Mouse (Mus musculus) MEL (cell line): ENCODE measurements around the gene Nhsl2. TPM values are rescaled to one million over a fixed set of nuclear protein-coding genes. Genes with fewer than 3 reads are reported as not detected.
"Not testable (repeated sequence)": the region's sequence is repeated elsewhere in the genome, so short reads cannot be mapped to it uniquely, and the experiment has no call there.

Source experiments
- DNase-seq: peaks from one replicate; pipeline ENCODE4 v3.0.0; 2011; ENCODE audit warnings: low read depth, low spot score
- H3K27ac ChIP-seq: 2 replicates; pipeline ENCODE4 v1.5.1; 2012; ENCODE audit warnings: low read depth, mild to moderate bottlenecking, control low read depth, low read length, moderate library complexity; ENCODE audit not compliant: control insufficient read depth
- H3K27me3 ChIP-seq, 2 experiments: fragments of 150-350 bp in 1 of 2; sonication (generic) in 1 of 2; 2 replicates each; pipeline ENCODE4 v1.6.1; 2012; ENCODE audit warnings: low read length in 2 of 2, mild to moderate bottlenecking in 2 of 2, improper control_type of control experiment in 1 of 2, moderate library complexity in 1 of 2; ENCODE audit not compliant: insufficient read depth in 2 of 2, control insufficient read depth in 1 of 2
- H3K36me3 ChIP-seq, 2 experiments: 2 replicates each; pipeline ENCODE4 v1.6.1; 2012 to 2014; ENCODE audit warnings: low read length in 2 of 2, improper control_type of control experiment in 1 of 2, inconsistent platforms in 1 of 2, mild to moderate bottlenecking in 1 of 2; ENCODE audit not compliant: insufficient read depth in 2 of 2, control insufficient read depth in 1 of 2
- H3K4me1 ChIP-seq, 2 experiments: fragments of 150-350 bp in 1 of 2; sonication (generic) in 1 of 2; 2 replicates each; pipeline ENCODE4 v1.6.1; 2012; ENCODE audit warnings: low read length in 2 of 2, improper control_type of control experiment in 1 of 2, mild to moderate bottlenecking in 1 of 2; ENCODE audit not compliant: insufficient read depth in 2 of 2, control insufficient read depth in 1 of 2
- H3K4me3 ChIP-seq, 2 experiments: fragments of 150-350 bp in 1 of 2; sonication (generic) in 1 of 2; 2 replicates each; pipeline ENCODE4 v1.5.1; 2012; ENCODE audit warnings: low read depth in 2 of 2, low read length in 2 of 2, mild to moderate bottlenecking in 2 of 2, moderate library complexity in 2 of 2, control low read depth in 1 of 2, improper control_type of control experiment in 1 of 2; ENCODE audit not compliant: control insufficient read depth in 1 of 2, insufficient read depth in 1 of 2
- H3K79me2 ChIP-seq: 2 replicates; pipeline ENCODE4 v1.6.1; 2012; ENCODE audit warnings: mild to moderate bottlenecking, low read length, moderate library complexity; ENCODE audit not compliant: control insufficient read depth, poor library complexity, insufficient read depth
- H3K9ac ChIP-seq: 2 replicates; pipeline ENCODE4 v1.6.1; 2012; ENCODE audit warnings: low read depth, mild to moderate bottlenecking, control low read depth, low read length, moderate library complexity; ENCODE audit not compliant: control insufficient read depth, poor library complexity, severe bottlenecking
- H3K9me3 ChIP-seq: fragments of 150-350 bp; sonication (generic); replicated peaks from 2 replicates; pipeline ENCODE4 v1.6.1; 2012; ENCODE audit warnings: mild to moderate bottlenecking, low read length, improper control_type of control experiment, moderate library complexity; ENCODE audit not compliant: insufficient read depth
- CHD1 ChIP-seq: IDR thresholded peaks from 2 replicates; pipeline ENCODE4 v1.6.1; 2012; ENCODE audit warnings: low read depth, mild to moderate bottlenecking, inconsistent platforms, low read length, improper control_type of control experiment
- CTCF ChIP-seq, 3 experiments: IDR thresholded peaks in 2 of 3; conservative IDR thresholded peaks in 1 of 3; 2 replicates each; pipeline ENCODE4 v1.5.1; 2011 to 2012; ENCODE audit warnings: low read length in 3 of 3, low read depth in 2 of 3, mild to moderate bottlenecking in 2 of 3, improper control_type of control experiment in 1 of 3, inconsistent platforms in 1 of 3, mixed read lengths in 1 of 3, moderate library complexity in 1 of 3; ENCODE audit not compliant: control insufficient read depth in 1 of 3, insufficient read depth in 1 of 3, poor library complexity in 1 of 3, severe bottlenecking in 1 of 3
- ELF1 ChIP-seq: IDR thresholded peaks from 2 replicates; pipeline ENCODE4 v1.6.1; 2014; ENCODE audit warnings: low read depth, mild to moderate bottlenecking, inconsistent platforms, low read length, improper control_type of control experiment, moderate library complexity
- EP300 ChIP-seq, 2 experiments: IDR thresholded peaks; 2 replicates each; pipeline ENCODE4 v1.6.1; 2011; ENCODE audit warnings: improper control_type of control experiment in 2 of 2, low read length in 2 of 2, low read depth in 1 of 2, mild to moderate bottlenecking in 1 of 2
- JUND ChIP-seq: IDR thresholded peaks from 2 replicates; pipeline ENCODE4 v1.6.1; 2011; ENCODE audit warnings: low read depth, mild to moderate bottlenecking, improper control_type of control experiment, low read length
- KAT2A ChIP-seq: conservative IDR thresholded peaks from 2 replicates; pipeline ENCODE4 v1.6.1; 2012; ENCODE audit warnings: low read depth, low read length, improper control_type of control experiment, inconsistent platforms
- MYB ChIP-seq: IDR thresholded peaks from 2 replicates; pipeline ENCODE4 v1.6.1; 2011; ENCODE audit warnings: mild to moderate bottlenecking, low read depth, low read length, improper control_type of control experiment
- NELFE ChIP-seq: IDR thresholded peaks from 2 replicates; pipeline ENCODE4 v1.6.1; 2011; ENCODE audit warnings: low read depth, low read length, improper control_type of control experiment
- NRF1 ChIP-seq: IDR thresholded peaks from 2 replicates; pipeline ENCODE4 v1.6.1; 2014; ENCODE audit warnings: low read depth, mild to moderate bottlenecking, inconsistent platforms, low read length, improper control_type of control experiment, moderate library complexity; ENCODE audit not compliant: poor library complexity, insufficient read depth, severe bottlenecking
- POLR2A ChIP-seq, 2 experiments: IDR thresholded peaks; 2 replicates each; pipeline ENCODE4 v1.6.1; 2011 to 2012; ENCODE audit warnings: low read length in 2 of 2, mild to moderate bottlenecking in 2 of 2, control low read depth in 1 of 2, improper control_type of control experiment in 1 of 2, low read depth in 1 of 2, moderate library complexity in 1 of 2; ENCODE audit not compliant: control insufficient read depth in 1 of 2, insufficient read depth in 1 of 2, poor library complexity in 1 of 2
- TBP ChIP-seq: IDR thresholded peaks from 2 replicates; pipeline ENCODE4 v1.8.0; 2011; ENCODE audit warnings: low read depth, low read length, improper control_type of control experiment
- TCF12 ChIP-seq: IDR thresholded peaks from 2 replicates; pipeline ENCODE4 v1.6.1; 2014; ENCODE audit warnings: low read depth, mild to moderate bottlenecking, inconsistent platforms, low read length, improper control_type of control experiment, moderate library complexity
- USF2 ChIP-seq, 2 experiments: IDR thresholded peaks; 2 replicates each; pipeline ENCODE4 v1.6.1; 2011 to 2012; ENCODE audit warnings: improper control_type of control experiment in 2 of 2, low read length in 2 of 2, borderline replicate concordance in 1 of 2, inconsistent platforms in 1 of 2, low read depth in 1 of 2, mild to moderate bottlenecking in 1 of 2; ENCODE audit not compliant: insufficient read depth in 1 of 2
- ZMIZ1 ChIP-seq: IDR thresholded peaks from 2 replicates; pipeline ENCODE4 v1.6.1; 2012; ENCODE audit warnings: low read depth, mild to moderate bottlenecking, inconsistent platforms, low read length, improper control_type of control experiment, moderate library complexity
- ZNF384 ChIP-seq: IDR thresholded peaks from 2 replicates; pipeline ENCODE4 v1.6.1; 2012; ENCODE audit warnings: low read depth, mild to moderate bottlenecking, inconsistent platforms, low read length, improper control_type of control experiment
- polyA plus RNA-seq, 2 experiments: library from polyadenylated mRNA; stranded (reverse) in 1 of 2; unstranded in 1 of 2; fragments of >175 nt in 1 of 2; fragments of >200 nt in 1 of 2; gene quantifications; 2 replicates each; pipeline versions ENCODE4 v1.2.1 to v1.2.4; 2012; ENCODE audit warnings: low replicate concordance in 2 of 2, low read depth in 1 of 2; ENCODE audit not compliant: insufficient read length in 2 of 2, insufficient read depth in 1 of 2, missing spikeins in 1 of 2
- total RNA-seq: library from RNA; depleted of rRNA; stranded (reverse); fragments of 300-350 nt; gene quantifications from 2 replicates; pipeline ENCODE4 v1.2.3, GENCODE M21; 2012

Nhsl2 gene
- total and polyA plus RNA-seq, 3 experiments: 0.01 to 0.23 TPM; not detected in 1

GRCm38 (mm10) chrX:102094381-102094904 lies 245.3 kb downstream of the Nhsl2 start:
- no peak for DNase-seq
- Histone ChIP-seq H3K36me3 (no peaks in the 10 kb centered on the region), H3K9ac (no peak overlapping the region), H3K27me3 (no peaks in the 10 kb centered on the region; a peak in 1 of 4 replicates), H3K4me1 (no peaks in the 10 kb centered on the region), H3K9me3 (no peaks in the 10 kb centered on the region), H3K79me2 (no peaks in the 10 kb centered on the region), H3K27ac (no peak overlapping the region), H3K4me3 (no peak overlapping the region)
- no peak for TF ChIP-seq CHD1

GRCm38 (mm10) chrX:102101886-102102285 lies 252.7 kb downstream of the Nhsl2 start:
- Histone ChIP-seq H3K4me1 (no peaks in the 10 kb centered on the region), H3K36me3 (no peaks in the 10 kb centered on the region), H3K9ac (no peak overlapping the region), H3K4me3 (no peak overlapping the region), H3K27me3 (no peaks in the 10 kb centered on the region), H3K79me2 (no peaks in the 10 kb centered on the region), H3K9me3 (no peaks in the 10 kb centered on the region), H3K27ac (no peak overlapping the region)
- no peak for DNase-seq
- TF ChIP-seq ZNF384 (no peak), ZMIZ1 (no peak), TBP (no peak), JUND (no peak), KAT2A (no peak), EP300 (IDR thresholded peaks at IDR 0.05; ENCODE audit: low read depth in 1 of 2, low read length in 2 of 2) (no peak), USF2 (IDR thresholded peaks at IDR 0.05; ENCODE audit: borderline replicate concordance in 1 of 2, insufficient read depth in 1 of 2, low read depth in 1 of 2, low read length in 2 of 2) (no peak), NELFE (no peak), POLR2A (IDR thresholded peaks at IDR 0.05; ENCODE audit: control insufficient read depth in 1 of 2, insufficient read depth in 1 of 2, low read depth in 1 of 2, low read length in 2 of 2, poor library complexity in 1 of 2) (no peak), NRF1 (no peak), CHD1 (no peak), CTCF (IDR thresholded peaks at IDR 0.05 in 2 of 3, conservative IDR thresholded peaks at IDR 0.05 in 1 of 3; ENCODE audit: control insufficient read depth in 1 of 3, insufficient read depth in 1 of 3, low read depth in 2 of 3, low read length in 3 of 3, poor library complexity in 1 of 3, severe bottlenecking in 1 of 3) (no peak), ELF1 (no peak), MYB (no peak), TCF12 (no peak)

DNA sequence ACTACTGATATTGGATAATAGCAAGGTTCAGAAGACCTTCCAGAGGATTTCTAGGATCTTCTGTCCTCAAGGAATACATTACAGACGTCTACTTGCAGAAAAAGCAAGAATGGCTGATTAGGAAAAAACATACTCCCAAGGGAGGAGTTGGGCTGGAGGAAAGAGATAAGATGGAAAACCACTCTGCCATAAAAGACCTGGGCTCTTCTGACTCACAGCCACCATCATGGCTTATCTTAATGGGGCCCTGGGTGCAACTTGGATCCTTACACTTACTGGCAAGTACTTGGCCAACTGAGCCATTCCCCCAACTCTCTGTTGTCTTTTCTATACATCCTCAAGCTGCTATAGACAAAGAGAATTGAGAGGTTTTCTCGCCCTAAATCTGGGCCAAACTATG lies 254.6 kb downstream of the Nhsl2 start:
- not testable (repeated sequence) for DNase-seq, H3K27me3 ChIP-seq, H3K4me1 ChIP-seq, H3K36me3 ChIP-seq, H3K79me2 ChIP-seq, H3K27ac ChIP-seq, H3K9ac ChIP-seq, H3K4me3 ChIP-seq, H3K9me3 ChIP-seq

GRCm38 (mm10) chrX:102109349-102109748 lies 260.2 kb downstream of the Nhsl2 start:
- H3K36me3 ChIP-seq, H3K27me3 ChIP-seq, H3K4me3 ChIP-seq, H3K9me3 ChIP-seq, H3K4me1 ChIP-seq, H3K27ac ChIP-seq, H3K9ac ChIP-seq, H3K79me2 ChIP-seq: not testable (repeated sequence)
- DNase-seq: peak; percentile 57
